Mouse (Mus musculus) forebrain, embryonic 16.5 days (tissue): ENCODE measurements around the gene Pdpk1. TPM values are rescaled to one million over a fixed set of nuclear protein-coding genes. Genes with fewer than 3 reads are reported as not detected.

Source experiments
- ATAC-seq: fragments of 200-750 bp; cut with Nextera tagmentation; 2 replicates; pipeline ENCODE4 v1.8.0; 2017; ENCODE audit warnings: mild to moderate bottlenecking, moderate library complexity
- H3K27ac ChIP-seq: fragments of 300-500 bp; sonication (generic); 2 replicates; pipeline ENCODE4 v1.5.1; 2014; ENCODE audit warnings: low read length, control low read depth
- H3K27me3 ChIP-seq: fragments of 300-500 bp; sonication (generic); replicated peaks from 2 replicates; pipeline ENCODE4 v1.6.1; 2014; ENCODE audit warnings: low read length; ENCODE audit not compliant: control insufficient read depth, insufficient read depth
- H3K36me3 ChIP-seq: fragments of 300-500 bp; sonication (generic); 2 replicates; pipeline ENCODE4 v1.6.1; 2014; ENCODE audit not compliant: control insufficient read depth, insufficient read depth
- H3K4me1 ChIP-seq: fragments of 300-500 bp; sonication (generic); replicated peaks from 2 replicates; pipeline ENCODE4 v1.6.1; 2014; ENCODE audit warnings: low read length; ENCODE audit not compliant: control insufficient read depth, insufficient read depth
- H3K4me2 ChIP-seq: fragments of 300-500 bp; sonication (generic); 2 replicates; pipeline ENCODE4 v1.6.1; 2014; ENCODE audit warnings: mild to moderate bottlenecking, low read length, control low read depth
- H3K4me3 ChIP-seq: fragments of 300-500 bp; sonication (generic); replicated peaks from 2 replicates; pipeline ENCODE4 v1.5.1; 2014; ENCODE audit warnings: mild to moderate bottlenecking, low read length, control low read depth
- H3K9ac ChIP-seq: fragments of 300-500 bp; sonication (generic); replicated peaks from 2 replicates; pipeline ENCODE4 v1.6.1; 2014; ENCODE audit warnings: low read depth, low read length, control low read depth
- H3K9me3 ChIP-seq: fragments of 300-500 bp; sonication (generic); 2 replicates; pipeline ENCODE4 v1.6.1; 2016; ENCODE audit warnings: low read length; ENCODE audit not compliant: control insufficient read depth
- WGBS: fragments of 180-500 bp; shearing (Covaris S2); extraction: QIAGEN DNeasy Blood & Tissue Kit; methylation state at CpG from one replicate; pipeline ENCODE4 v1.1.7; 2014; 5-methylcytosine and 5-hydroxymethylcytosine counted together
- polyA plus RNA-seq: library from polyadenylated mRNA; unstranded; fragments of >200 nt; fragmentation: Nextera tagmentation; extraction: Ambion mirVana; gene quantifications from 2 replicates; pipeline ENCODE4 v1.2.1, GENCODE M21; 2015

Gene Pdpk1
- polyA plus RNA-seq, 1 experiment from 2014 or later = 62.9 TPM

DNA sequence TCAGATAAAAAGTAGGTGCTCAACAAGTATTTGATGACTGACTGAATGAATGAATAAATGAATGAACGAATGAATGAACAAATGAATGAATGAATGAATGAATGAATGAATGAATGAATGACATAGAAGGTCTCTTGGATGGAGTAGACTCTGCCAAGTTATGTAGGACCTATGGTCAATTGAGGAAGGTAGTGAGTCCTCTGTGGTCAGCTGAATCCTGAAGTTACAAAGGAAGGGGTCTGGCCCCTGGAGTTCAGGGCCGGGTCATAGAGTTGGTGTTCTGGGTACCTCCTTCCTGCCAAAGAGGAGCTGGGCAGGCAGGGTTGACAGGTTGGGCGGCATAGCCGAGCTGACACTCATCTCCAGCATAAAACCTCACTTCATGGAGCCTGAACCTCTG, 112.9 kb downstream of the Pdpk1 start, which contains the start of gene Prss27:
Prss27 (plus strand) TSS at position 301 of the 400 bp plus-strand sequence.
- H3K9me3 ChIP-seq = no peaks in the 10 kb centered on the region
- no peak for ATAC-seq
- H3K4me3 ChIP-seq = no peak within 1 kb of the TSS
- H3K4me1 ChIP-seq = no peaks in the 10 kb centered on the region
- H3K27ac ChIP-seq = no peak within 1 kb of the TSS
- no peak within 1 kb of the TSS for H3K9ac ChIP-seq
- 69% methylated on average over 4 of the region's 4 CpGs for WGBS
- H3K27me3 ChIP-seq = no peaks in the 10 kb centered on the region
- no peak within 1 kb of the TSS for H3K4me2 ChIP-seq
- no peaks in the 10 kb centered on the region for H3K36me3 ChIP-seq

- H3K9me3 ChIP-seq = no peaks in the 10 kb centered on the region
- H3K36me3 ChIP-seq = no peaks in the 10 kb centered on the region
- H3K9ac ChIP-seq = no peak overlapping the region
- no peaks in the 10 kb centered on the region for H3K4me1 ChIP-seq
- H3K27me3 ChIP-seq = no peaks in the 10 kb centered on the region
- no peak overlapping the region for H3K4me3 ChIP-seq
- WGBS = 86% methylated on average over 13 of the region's 13 CpGs
- ATAC-seq = no peak
- H3K4me2 ChIP-seq = no peak overlapping the region
- H3K27ac ChIP-seq = no peak overlapping the region
Observed at GRCm38 (mm10) chr17:24037360-24037759, 113.4 kb downstream of the Pdpk1 start.

GRCm38 (mm10) chr17:24036954-24037353, 113.8 kb downstream of the Pdpk1 start:
- Histone ChIP-seq H3K27me3 (no peaks in the 10 kb centered on the region), H3K4me1 (no peaks in the 10 kb centered on the region), H3K27ac (no peak overlapping the region), H3K4me2 (no peak overlapping the region), H3K36me3 (no peaks in the 10 kb centered on the region), H3K4me3 (no peak overlapping the region), H3K9me3 (no peaks in the 10 kb centered on the region), H3K9ac (no peak overlapping the region)
- ATAC-seq = no peak
- WGBS = 77% methylated on average over 6 of the region's 6 CpGs

DNA sequence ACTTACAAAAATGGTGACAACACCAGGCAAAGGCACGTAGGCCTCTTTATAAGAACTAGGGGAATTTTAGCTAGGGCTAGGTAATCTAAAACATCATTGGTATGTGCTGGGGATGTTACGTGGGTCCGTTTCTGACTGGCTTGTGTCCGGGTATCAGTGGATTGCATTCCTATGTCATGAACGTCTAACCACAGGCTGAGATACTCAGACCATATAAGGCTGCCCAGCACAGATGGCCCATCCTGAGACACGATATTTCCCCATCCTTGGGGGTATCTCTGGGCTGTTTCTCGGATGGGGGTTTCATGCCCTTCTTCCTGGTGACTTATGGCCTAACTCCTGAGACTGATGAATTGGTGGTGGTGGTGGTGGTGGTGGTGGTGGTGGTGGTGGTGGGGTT, 115.6 kb downstream of the Pdpk1 start:
- H3K36me3 ChIP-seq = no peaks in the 10 kb centered on the region
- ATAC-seq = no peak
- H3K4me2 ChIP-seq = no peak overlapping the region
- 85% methylated on average over 7 of the region's 7 CpGs for WGBS
- no peaks in the 10 kb centered on the region for H3K9me3 ChIP-seq
- no peak overlapping the region for H3K4me3 ChIP-seq
- no peaks in the 10 kb centered on the region for H3K27me3 ChIP-seq
- H3K9ac ChIP-seq = no peak overlapping the region
- no peak overlapping the region for H3K27ac ChIP-seq
- no peaks in the 10 kb centered on the region for H3K4me1 ChIP-seq

- Histone ChIP-seq H3K4me1 (no peaks in the 10 kb centered on the region), H3K9ac (no peak overlapping the region), H3K27me3 (no peaks in the 10 kb centered on the region), H3K9me3 (no peaks in the 10 kb centered on the region), H3K4me3 (no peak overlapping the region), H3K27ac (no peak overlapping the region), H3K4me2 (no peak overlapping the region), H3K36me3 (no peaks in the 10 kb centered on the region)
- no peak for ATAC-seq
- WGBS = 71% methylated on average over 6 of the region's 22 CpGs
Observed at GRCm38 (mm10) chr17:24030551-24030950, 120.2 kb downstream of the Pdpk1 start.

- Histone ChIP-seq H3K9me3 (no peaks in the 10 kb centered on the region), H3K4me3 (no peak overlapping the region), H3K4me1 (no peaks in the 10 kb centered on the region), H3K27ac (no peak overlapping the region), H3K9ac (no peak overlapping the region), H3K4me2 (no peak overlapping the region), H3K36me3 (no peaks in the 10 kb centered on the region), H3K27me3 (no peaks in the 10 kb centered on the region)
- no peak for ATAC-seq
- WGBS = 85% methylated on average over 7 of the region's 7 CpGs
Observed at GRCm38 (mm10) chr17:24029477-24029876, 121.2 kb downstream of the Pdpk1 start.

Other genes starting within 250 kb of the Pdpk1 start
- not detected in 2 replicates for gene Dcpp3, start 233.5 kb downstream of the Pdpk1 start, polyA plus RNA-seq
- not detected in 2 replicates for gene Sbp, start 209.3 kb downstream of the Pdpk1 start, polyA plus RNA-seq
- not detected in 2 replicates for gene Sbpl, start 195.7 kb downstream of the Pdpk1 start, polyA plus RNA-seq
- 0.21 and 0.28 TPM in 2 replicates for gene Prss30, start 170.4 kb downstream of the Pdpk1 start, polyA plus RNA-seq
- not detected in 2 replicates for gene Prss22, start 152.8 kb downstream of the Pdpk1 start, polyA plus RNA-seq
- gene Prss27, start 112.8 kb downstream of the Pdpk1 start, polyA plus RNA-seq = 0.26 and 0.49 TPM in 2 replicates
- gene Kctd5, start 77.4 kb downstream of the Pdpk1 start, polyA plus RNA-seq = 94.0 and 98.5 TPM in 2 replicates
- gene Amdhd2, start 12.8 kb upstream of the Pdpk1 start, polyA plus RNA-seq = 25.5 and 28.2 TPM in 2 replicates
- 881 and 1,064 TPM in 2 replicates for gene Atp6v0c, start 18.8 kb upstream of the Pdpk1 start, polyA plus RNA-seq
- gene Tbc1d24, start 54.6 kb upstream of the Pdpk1 start, polyA plus RNA-seq = 20.6 and 24.6 TPM in 2 replicates
- gene Ntn3, start 58.6 kb upstream of the Pdpk1 start, polyA plus RNA-seq = 4.7 and 5.2 TPM in 2 replicates
- 10.2 and 12.2 TPM in 2 replicates for gene Tedc2, start 69.9 kb upstream of the Pdpk1 start, polyA plus RNA-seq
- gene Ccnf, start 100.6 kb upstream of the Pdpk1 start, polyA plus RNA-seq = 26.0 and 32.0 TPM in 2 replicates
- 0.47 and 0.97 TPM in 2 replicates for gene Abca17, start 200.1 kb upstream of the Pdpk1 start, polyA plus RNA-seq
- 23.9 and 29.6 TPM in 2 replicates for gene Abca3, start 201.0 kb upstream of the Pdpk1 start, polyA plus RNA-seq